Mouse (Mus musculus) T-helper 17 cell (primary cell): ENCODE measurements around the gene Frmd5.

ENCODE experiments used
- in situ Hi-C, 2 experiments: fragments of 300-600 bp; cut with MboI, MseI; formaldehyde crosslinking; loops; 1 replicate in 1 of 2; 2 replicates in 1 of 2; pipeline ENCODE4 v1.15.1; 2025; ENCODE audit warnings: high pct_unique_total_duplicates in 2 of 2

Gene Frmd5

DNA sequence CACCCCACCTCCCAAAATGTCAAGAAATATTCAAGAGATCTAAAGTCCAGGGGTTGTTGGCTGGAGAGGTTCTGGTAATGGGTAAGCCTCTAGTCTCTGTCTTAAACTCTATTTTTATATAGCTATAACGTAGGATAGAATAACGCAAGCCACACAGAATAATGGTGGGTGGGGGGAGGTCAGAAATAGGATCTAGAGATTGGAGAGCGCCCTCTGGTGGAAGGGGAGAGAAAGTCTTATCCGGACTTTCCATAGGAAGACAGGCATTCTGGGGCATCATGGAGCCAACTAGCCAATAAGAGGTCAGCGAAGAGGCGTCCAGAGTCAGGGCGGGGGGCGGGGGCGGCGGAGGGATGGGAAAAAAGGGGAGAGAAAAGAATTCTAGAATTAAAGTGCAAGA lies 111.5 kb downstream of the Frmd5 start:
- in situ Hi-C loops: loop anchor here in 1 of 2 experiments (10.0 kb wide), 1 partner anchor 121 kb away; no protein-coding TSS in a partner anchor

DNA sequence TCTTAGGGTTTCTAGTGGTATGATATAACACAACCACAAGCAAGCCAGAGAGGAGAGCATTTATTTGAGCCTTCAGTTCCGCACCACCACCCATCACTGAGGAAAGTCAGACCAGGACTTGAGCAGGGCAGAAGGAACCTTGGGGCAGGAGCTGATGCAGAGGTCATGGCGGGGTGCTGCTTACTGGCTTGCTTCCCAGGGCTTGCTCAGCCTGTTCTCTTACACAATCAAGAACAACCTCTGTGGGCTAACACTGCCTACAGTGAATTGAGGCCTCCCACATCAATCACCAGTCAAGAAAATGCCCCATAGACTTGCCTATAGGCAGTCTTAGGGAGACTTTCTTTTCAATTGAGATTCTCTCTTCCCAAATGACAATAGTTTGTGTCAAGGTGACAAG lies 118.8 kb downstream of the Frmd5 start:
- in situ Hi-C loops: loop anchor here in 1 of 2 experiments (10.0 kb wide), 1 partner anchor 113 kb away; no protein-coding TSS in a partner anchor

DNA sequence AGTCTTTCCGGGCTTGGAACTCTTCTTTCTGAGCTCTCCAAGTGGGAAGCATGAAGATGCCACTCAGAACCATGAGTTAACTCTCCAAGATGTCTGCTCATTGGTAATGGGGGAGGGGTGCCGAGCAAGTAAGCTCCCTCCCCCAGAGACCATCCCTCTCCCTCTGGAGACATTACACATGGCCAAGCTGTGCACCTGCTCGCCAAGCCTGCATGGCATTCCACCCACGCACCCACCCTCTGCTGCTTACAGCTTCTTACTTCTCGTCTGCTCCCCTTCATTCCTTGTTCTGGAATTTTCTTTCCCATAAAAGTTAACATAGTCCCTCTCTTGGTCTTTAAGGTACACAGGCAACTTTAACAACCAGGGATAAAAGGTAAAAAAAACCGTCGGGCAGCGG lies 123.3 kb downstream of the Frmd5 start:
- in situ Hi-C loops: loop anchor here in 1 of 2 experiments (10.0 kb wide), 1 partner anchor 109 kb away; no protein-coding TSS in a partner anchor

DNA sequence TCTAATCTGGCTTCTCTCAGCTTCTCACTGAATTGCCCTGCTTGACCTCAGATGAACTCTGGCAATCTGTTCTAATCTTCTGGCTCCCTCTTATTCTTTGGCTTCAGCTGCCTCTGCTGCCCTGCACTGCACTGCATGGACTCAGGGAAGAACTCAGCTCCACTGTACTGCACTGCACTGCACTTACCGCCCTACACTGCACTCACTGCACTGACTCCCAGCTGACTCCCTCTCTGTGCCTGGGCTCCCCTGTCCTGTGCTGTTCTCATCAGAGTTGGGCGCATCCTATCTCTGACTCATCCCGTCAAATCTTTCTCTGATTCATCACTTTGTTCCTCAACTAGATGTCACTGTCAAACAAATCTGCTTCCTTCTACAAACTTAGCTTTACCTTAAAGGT lies 124.5 kb downstream of the Frmd5 start:
- in situ Hi-C loops: loop anchor here in 1 of 2 experiments (10.0 kb wide), 1 partner anchor 108 kb away; no protein-coding TSS in a partner anchor

DNA sequence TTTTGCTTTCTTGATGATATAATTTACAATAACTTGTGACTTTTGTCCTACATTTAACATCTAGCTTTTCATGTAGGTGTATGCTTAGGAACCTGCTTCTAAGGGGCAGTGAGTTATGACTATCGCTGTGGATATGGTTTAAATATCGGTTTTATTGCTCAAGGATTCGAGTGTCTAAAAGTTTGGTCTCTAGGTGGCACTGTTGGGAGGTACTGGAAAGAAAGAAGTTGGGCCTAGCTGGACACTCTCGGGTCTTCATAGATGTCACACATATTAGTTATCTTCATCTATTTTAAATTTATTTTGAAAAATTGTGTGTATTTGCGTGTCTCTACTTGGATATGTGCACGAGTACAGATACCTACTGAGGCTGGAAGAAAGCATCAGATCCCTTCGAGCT lies 127.2 kb downstream of the Frmd5 start:
- in situ Hi-C loops: loop anchor here in 1 of 2 experiments (10.0 kb wide), 1 partner anchor 105 kb away; no protein-coding TSS in a partner anchor

DNA sequence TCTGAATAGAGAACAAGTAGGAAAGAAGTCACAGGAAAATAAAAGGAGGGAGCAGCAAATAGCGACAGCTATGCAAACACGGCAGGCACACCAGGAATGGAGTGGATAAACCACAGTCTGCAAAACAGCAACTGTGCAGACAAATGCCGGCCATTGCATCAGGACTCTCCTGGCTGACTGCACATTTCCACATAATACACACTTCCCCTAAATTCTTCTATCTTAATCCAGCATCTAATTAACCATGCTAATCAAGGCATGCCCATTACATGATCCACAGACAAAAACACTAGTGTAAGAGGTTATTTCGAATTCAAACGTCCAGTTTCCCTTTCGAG lies 129.3 kb downstream of the Frmd5 start:
- in situ Hi-C loops: no loop called here

DNA sequence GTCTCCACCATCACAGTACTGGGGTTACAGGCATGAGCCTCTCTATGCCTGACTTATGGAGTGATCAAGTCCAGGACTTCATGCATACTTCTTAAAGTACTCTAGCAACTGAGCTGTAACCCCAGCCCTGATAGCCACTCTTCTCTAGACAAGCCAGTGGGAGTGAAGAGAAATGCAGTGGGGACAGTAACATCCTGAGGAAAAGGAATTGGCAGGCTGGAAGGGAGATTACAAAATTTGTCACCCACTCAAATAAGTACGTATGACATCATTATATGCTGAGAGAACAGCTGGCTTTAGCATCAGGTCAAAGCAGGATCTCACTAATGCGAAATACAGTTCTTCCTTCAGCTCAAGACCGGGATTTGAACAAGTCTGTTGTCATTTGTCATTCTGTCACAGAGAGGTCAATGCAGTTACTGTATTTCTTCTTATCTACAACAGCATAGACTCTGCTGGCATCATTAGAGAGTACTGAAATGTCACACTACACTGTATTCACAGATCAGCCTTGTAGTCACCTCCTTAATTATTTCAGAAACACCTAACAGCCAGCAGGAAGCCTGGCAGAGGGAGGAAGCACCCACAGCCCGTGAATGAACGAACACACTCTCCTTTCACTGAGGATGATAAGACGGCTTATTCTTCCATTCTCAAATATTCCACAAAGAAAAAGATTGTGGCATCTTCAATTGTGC lies 129.8 kb downstream of the Frmd5 start:
- in situ Hi-C loops: no loop called here

DNA sequence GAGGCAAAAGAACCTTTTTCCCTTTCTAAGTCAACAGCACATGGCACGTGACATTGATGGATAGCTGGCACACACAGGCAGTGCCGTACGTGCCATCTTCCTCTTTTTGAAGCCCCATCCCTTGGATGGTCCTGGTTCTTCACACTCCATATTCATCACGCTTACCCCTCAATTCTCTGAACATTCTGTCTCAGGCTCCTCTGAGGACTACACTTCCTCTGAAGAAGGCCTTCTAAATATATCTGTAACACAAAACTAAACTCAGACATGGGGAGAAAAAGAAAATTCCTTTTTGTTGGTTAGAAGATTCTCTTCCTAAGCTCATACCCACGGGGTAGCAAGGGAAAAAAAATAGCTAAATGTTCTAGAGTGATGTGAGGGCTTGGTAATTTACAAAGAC lies 131.0 kb downstream of the Frmd5 start:
- in situ Hi-C loops: no loop called here

DNA sequence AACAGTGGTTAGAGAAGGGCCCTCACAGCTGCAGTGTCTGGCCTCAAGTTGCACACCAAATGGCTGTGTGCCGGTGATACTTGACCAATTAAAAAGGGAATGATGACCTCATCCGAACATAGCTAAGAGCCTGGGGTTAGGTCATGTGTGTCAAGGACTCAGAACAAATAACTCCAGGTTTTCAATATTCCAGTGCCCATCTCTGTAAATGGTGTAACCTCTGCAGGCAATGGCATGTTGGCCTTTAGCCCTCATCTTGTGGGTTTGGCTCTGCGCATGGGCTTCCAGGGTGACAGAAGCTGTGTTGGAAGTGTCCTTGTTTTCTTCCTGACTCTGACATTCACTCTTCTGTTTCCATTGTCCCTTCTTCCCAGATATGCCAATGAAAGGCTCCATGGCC lies 131.8 kb downstream of the Frmd5 start:
- in situ Hi-C loops: no loop called here

DNA sequence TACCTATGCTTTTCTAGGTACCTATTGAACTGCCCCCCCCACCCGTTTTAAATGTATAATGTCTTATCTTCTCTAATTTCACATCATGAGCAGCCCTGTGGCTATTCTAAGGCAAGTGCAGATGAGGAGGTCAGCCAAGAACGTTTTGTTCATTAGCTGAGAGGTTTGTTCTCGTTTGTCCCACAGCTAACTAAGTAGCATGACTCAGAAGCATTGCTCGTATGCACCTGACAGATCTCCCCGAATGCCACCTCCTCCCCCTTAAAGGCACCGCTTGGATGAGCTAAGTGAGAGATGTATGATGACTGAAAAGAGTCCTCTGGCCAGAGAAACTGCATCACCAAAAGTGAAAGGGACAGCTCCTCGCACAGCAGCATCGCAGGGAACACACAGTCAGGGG lies 132.7 kb downstream of the Frmd5 start:
- in situ Hi-C loops: no loop called here

DNA sequence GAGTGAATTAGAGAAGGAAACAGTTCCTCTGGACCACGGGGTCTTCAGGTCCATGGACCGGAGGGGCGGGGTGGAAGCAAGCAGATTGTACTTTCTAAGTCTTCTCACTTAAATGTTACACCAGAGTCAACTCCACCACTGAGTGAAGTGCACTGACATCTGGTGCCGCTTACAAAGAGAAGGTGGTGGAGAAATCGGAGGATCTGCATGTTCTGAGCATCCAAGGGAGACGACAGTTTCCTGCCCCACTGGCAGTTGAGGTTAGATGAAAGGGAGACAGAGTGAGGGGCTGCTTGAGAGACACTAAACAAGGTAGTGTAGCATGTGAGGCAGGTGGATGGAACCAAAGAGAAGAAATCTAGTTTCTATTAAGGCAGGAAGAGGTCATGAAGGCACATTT lies 137.0 kb downstream of the Frmd5 start:
- in situ Hi-C loops: no loop called here

DNA sequence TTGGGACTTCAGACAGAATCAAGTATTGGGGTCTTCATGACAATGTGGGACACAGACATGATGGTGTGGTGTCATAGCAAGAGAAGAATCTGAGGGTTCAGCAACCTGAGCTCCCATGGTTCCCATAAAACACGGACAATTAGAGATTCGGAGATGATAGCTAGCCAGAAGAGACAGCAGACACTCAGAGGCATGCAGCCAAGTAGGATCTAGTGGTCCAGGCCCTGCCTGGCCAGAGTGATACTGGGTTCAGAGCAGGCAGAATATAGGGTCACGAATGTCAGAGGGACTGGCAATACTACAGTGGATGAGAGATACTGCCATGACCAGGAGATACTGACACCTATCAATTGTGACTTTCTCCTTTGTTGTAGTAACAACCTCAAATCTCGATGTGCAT lies 138.6 kb downstream of the Frmd5 start:
- in situ Hi-C loops: no loop called here

DNA sequence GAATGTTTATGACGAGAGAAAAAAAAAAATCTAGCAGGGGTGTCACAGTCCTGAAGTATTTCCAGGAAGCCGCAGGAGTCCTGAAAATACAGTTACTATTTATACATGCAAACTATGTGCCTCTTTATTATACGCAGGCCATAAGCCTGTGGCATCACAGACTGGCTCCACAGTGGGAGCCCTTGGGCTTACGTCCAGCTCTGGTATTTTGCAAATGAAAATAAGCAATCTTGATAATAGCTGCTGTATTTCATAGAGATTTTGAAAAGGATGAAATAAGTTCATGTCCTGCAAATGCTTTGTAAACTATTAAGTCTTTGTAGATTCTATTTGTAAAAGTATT lies 145.8 kb downstream of the Frmd5 start:
- in situ Hi-C loops: no loop called here

DNA sequence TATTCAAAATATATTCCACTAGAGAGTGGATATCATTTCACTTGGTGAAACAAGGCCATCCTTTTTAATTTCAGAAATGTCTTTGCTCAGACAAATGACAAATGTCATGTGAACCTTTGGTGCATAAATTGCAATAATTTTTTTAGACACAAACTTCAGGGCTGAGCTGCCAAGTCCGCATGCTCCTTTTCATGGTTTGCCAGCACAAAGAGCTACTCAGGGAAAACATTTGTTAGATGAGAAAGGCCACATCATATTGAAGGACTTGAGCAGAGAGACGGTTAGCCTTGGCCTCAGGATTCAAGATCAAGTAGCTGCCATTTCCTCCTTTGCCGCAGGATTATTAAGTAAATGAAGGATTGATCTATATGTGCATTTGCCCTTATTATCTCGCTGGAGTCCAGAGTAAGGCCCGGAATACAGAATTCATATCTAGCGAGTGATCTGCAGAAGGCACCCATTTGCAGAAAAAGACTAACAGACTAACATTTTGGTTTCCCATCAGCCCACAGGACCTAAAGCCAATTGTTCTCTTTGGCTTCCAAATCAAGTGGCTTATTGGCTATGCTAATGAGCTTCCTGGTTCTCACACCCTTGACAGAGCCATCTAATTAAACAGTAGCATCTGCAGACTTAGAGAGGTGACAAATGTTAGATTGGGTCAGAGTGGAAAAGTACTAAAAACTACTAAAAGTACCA lies 146.3 kb downstream of the Frmd5 start:
- in situ Hi-C loops: no loop called here

DNA sequence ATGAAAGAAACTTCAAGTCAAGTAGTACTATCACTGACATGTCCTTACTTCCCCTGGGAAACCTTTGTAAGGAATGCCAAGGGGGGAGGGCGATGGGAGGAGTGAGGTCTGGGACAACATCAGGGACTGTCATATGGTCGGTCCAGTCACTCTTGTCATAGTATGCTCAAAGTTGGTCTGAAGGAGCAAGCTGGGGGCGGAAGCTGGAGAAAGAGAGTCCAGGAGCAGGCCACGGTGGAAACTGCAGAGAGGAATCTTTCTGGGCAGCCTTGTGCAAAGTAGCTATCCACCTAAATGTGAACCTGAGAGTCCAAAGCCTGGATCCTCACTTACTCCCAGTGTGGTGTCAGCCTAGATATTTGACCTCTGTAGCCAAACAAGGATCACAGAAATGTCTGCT lies 147.5 kb downstream of the Frmd5 start:
- in situ Hi-C loops: no loop called here

DNA sequence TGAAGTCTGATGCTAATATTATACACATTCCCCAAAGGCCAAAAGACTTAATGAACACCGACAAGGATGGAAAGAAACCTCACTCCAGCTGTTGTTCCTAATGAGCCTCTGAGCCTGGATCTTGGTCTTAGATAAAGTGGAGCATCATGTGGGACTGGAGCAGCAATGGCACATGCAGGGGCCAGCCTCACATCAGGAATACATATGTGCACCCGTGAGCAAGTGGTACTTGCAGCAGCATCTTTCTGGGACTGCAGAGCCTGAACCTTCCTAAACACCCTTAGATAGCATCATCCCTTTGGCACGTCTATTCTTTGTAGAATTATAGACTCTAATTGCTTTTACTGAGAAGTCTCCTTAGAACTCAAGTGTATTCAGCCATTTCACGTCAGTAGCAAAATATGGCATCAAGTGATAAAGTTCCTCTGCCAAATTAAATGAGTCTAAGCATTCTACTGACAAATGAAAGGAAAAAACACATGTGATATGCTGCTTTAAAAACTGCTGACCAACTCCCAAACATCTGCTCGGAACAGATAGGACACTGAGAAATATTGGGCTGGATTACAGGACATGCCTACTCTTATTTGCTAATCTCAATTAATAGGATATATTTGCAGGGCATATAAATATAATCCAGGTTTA lies 148.6 kb downstream of the Frmd5 start:
- in situ Hi-C loops: no loop called here

DNA sequence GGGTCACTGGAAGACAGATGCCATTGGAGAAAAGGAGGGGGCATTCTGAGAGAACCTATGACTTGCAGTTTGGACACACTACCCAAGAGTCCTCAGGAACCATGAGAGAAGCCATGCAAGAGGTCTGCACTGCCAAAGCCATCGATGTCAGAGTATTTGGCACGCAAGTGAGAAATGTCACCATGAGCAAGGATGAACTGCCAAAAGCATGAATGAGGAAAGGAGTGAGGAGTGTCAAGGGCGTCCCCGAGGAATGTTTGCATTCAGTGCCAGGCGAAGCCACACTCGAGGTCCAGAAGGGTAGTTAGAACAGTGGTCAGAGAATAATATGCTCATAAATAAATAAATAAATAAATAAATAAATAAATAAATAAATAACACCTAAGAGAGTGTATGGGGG lies 150.9 kb downstream of the Frmd5 start:
- in situ Hi-C loops: no loop called here

DNA sequence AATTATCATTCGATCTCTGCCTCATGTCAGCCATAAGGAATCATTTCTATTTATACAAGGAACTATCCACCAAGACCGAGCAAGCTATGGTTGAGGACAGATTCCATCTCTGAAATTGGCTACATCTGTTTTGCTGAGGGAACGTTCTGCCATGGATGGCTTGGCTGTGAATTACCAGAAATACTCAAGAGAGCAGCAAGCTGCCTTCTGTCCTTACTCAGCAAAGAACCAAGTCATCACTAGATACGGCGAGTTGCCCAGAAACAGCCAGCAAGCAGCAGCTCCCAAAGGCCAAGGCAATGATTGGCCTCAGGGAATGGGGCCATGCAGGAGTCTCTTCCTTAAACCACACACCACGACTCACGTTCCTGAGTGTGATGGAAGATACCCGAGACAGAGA lies 151.8 kb downstream of the Frmd5 start:
- in situ Hi-C loops: no loop called here

DNA sequence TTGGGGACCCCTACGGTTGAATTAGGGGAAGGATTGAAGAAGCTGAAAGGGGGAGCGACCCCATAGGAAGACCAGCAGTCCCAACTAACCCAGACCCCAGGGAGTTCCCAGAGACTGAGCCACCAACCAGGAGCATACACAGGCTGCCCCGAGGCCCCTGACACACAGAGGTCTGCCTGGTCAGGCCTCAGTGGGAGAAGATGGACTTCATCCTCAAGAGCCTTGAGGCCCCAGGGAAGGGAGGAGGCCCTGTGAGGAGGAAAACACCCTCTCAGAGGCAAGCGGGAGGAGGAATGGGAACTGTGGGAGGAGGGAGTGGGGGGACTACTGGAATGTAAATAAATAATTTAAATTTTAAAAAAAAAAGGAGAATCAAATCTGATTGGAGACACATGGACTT lies 160.4 kb downstream of the Frmd5 start:
- in situ Hi-C loops: no loop called here

DNA sequence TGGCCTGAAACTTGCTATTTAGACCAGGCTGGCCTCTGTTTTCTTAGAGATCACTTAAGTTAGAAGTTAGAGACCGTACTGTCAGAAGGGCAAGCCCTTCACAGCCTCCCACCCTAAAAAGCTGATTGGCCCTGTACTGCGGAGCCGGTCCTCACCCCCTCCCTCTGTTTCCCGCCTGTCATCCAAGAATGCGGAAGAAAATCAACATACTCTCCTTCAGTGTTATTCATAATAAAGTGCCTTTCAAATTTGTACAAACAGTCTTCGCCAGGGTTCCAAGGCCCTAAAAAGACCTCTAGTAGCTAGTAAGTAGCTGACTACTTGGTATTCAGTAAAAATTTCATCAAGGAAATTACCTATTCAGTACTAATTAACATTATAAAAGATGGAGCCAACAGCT lies 164.0 kb downstream of the Frmd5 start:
- in situ Hi-C loops: no loop called here

DNA sequence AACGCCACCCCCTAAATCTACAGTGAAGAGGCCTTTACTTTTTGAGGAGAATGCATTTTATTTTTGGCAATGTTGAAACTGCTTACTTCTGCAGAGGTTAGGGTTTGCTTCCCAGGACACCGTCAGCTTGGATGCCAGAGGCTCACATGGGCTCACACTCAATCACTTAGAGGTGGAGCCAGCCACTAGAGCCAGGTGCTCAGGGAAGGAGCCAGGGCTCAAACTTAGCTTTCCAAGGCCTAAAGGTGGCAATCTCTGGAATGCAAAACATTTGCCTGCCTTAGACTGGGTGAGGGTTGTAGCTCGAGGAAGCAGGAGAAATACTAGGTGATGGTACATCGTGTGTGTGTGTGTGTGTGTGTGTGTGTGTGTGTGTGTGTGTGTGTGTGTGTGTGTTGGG lies 174.8 kb downstream of the Frmd5 start:
- in situ Hi-C loops: no loop called here

DNA sequence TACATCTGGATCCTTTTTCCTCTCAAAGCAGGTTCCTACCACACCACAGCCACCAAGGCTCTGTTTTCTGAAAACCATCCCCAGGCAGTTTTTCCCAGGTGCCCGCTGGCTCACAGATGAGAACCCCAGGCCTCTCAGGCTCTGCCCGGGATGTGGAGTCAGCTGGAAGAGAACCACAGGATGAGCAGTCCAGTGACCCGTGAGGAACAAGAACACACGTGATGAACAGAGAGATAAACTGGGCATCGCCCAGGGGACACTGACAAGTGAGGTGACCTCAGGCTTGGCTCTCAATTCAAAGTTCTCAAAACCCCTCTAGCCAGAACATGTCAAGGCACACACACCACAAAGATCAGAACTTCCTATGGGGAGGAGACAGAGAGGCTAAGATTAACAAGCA lies 176.6 kb downstream of the Frmd5 start:
- in situ Hi-C loops: no loop called here

DNA sequence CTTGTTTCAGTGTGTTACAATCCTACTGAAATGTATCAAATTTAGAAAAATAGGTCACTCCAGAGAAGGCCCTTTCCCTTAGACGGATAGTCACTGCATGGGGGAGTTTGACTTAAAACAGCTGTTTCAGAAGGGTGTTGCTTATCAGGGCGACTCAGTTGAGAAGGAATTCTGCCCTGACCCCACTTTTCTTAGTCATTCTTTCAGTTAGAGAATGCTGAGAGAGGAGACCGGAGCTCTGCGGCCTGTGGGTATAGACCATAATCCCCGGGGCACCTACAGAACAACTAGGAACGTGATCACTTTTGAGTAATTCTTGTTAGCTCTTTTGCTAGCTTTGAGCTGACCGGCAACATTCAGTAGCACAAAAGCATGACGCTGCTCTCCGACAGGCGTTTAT lies 178.6 kb downstream of the Frmd5 start:
- in situ Hi-C loops: no loop called here
